Mouse (Mus musculus) cerebellum, adult 9-11 months (tissue): Measurements from ENCODE around the gene Prrc2a.

Source experiments
- DNase-seq: peaks from one replicate; pipeline ENCODE4 v3.0.0; 2022

Gene Prrc2a

GRCm38 (mm10) chr17:35131500-35132173 lies 33.1 kb downstream of the Prrc2a start, which contains the start of gene Apom:
Gene Apom, minus strand, starts transcription at chr17:35132050.
- DNase-seq, result peak; percentile 32

GRCm38 (mm10) chr17:35131038-35131437 lies 33.7 kb downstream of the Prrc2a start:
- peak; percentile 25 for DNase-seq

GRCm38 (mm10) chr17:35128996-35129395 lies 35.7 kb downstream of the Prrc2a start:
- DNase-seq, result peak; percentile 51

GRCm38 (mm10) chr17:35127017-35127416 lies 37.7 kb downstream of the Prrc2a start:
- DNase-seq, result no peak

- peak; percentile 73 for DNase-seq
Observed at GRCm38 (mm10) chr17:35126206-35126611, 38.5 kb downstream of the Prrc2a start, which contains the start of gene D17H6S53E. Gene D17H6S53E, plus strand, starts transcription at chr17:35126373.

GRCm38 (mm10) chr17:35125578-35125977 lies 39.1 kb downstream of the Prrc2a start:
- DNase-seq, result peak; percentile 36

GRCm38 (mm10) chr17:35125081-35125480 lies 39.6 kb downstream of the Prrc2a start:
- DNase-seq, result no peak

- DNase-seq, result peak; percentile 56
Observed at GRCm38 (mm10) chr17:35124261-35124896, 40.3 kb downstream of the Prrc2a start.

- peak; percentile 49 for DNase-seq
Observed at GRCm38 (mm10) chr17:35123287-35123686, 41.4 kb downstream of the Prrc2a start.

GRCm38 (mm10) chr17:35121871-35122303 lies 42.8 kb downstream of the Prrc2a start, which contains the start of gene Csnk2b:
Gene Csnk2b, minus strand, starts transcription at chr17:35122053.
- peak; percentile 86 for DNase-seq

- DNase-seq, result peak; percentile 99
Observed at GRCm38 (mm10) chr17:35121143-35121799, 43.4 kb downstream of the Prrc2a start, which contains the start of gene Gpank1. Gene Gpank1, plus strand, starts transcription at chr17:35121455.

- peak; percentile 82 for DNase-seq
Observed at GRCm38 (mm10) chr17:35120745-35121142, 44.0 kb downstream of the Prrc2a start.

GRCm38 (mm10) chr17:35115046-35116019 lies 49.4 kb downstream of the Prrc2a start, which contains the start of gene Ly6g5b:
Gene Ly6g5b, minus strand, starts transcription at chr17:35115428.
- DNase-seq, result no peak

- DNase-seq, result no peak
Observed at GRCm38 (mm10) chr17:35111774-35112173, 52.9 kb downstream of the Prrc2a start.

GRCm38 (mm10) chr17:35108097-35108496 lies 56.6 kb downstream of the Prrc2a start, which contains the start of gene Ly6g5c:
Gene Ly6g5c, plus strand, starts transcription at chr17:35108279.
- peak; percentile 81 for DNase-seq

- DNase-seq, result no peak
Observed at GRCm38 (mm10) chr17:35106522-35106921, 58.2 kb downstream of the Prrc2a start.

GRCm38 (mm10) chr17:35105740-35106389 lies 58.8 kb downstream of the Prrc2a start:
- DNase-seq, result peak; percentile 81

GRCm38 (mm10) chr17:35104754-35105153 lies 59.9 kb downstream of the Prrc2a start:
- no peak for DNase-seq

- no peak for DNase-seq
Observed at GRCm38 (mm10) chr17:35104079-35104478, 60.6 kb downstream of the Prrc2a start.

GRCm38 (mm10) chr17:35103221-35103690 lies 61.4 kb downstream of the Prrc2a start:
- no peak for DNase-seq

- DNase-seq, result no peak
Observed at GRCm38 (mm10) chr17:35102299-35102698, 62.4 kb downstream of the Prrc2a start.
